Mouse (Mus musculus) stomach, embryonic 15.5 days (tissue): Measurements from ENCODE around the gene Col4a2. TPM values are rescaled to one million over a fixed set of nuclear protein-coding genes. Genes with fewer than 3 reads are reported as not detected.

ENCODE experiments used
- ATAC-seq: fragments of 200-750 bp; cut with Nextera tagmentation; 2 replicates; pipeline ENCODE4 v1.8.0; 2017; ENCODE audit warnings: low read depth, moderate number of reproducible peaks, moderate TSS enrichment; ENCODE audit not compliant: insufficient read depth, low FRiP score
- H3K27ac ChIP-seq: fragments of 300-500 bp; sonication (generic); 2 replicates; pipeline ENCODE4 v1.5.1; 2015; ENCODE audit warnings: mild to moderate bottlenecking, inconsistent platforms
- H3K27me3 ChIP-seq: fragments of 300-500 bp; sonication (generic); replicated peaks from 2 replicates; pipeline ENCODE4 v1.6.1; 2015; ENCODE audit warnings: inconsistent platforms
- H3K36me3 ChIP-seq: fragments of 300-500 bp; sonication (generic); 2 replicates; pipeline ENCODE4 v1.6.1; 2015; ENCODE audit warnings: inconsistent platforms
- H3K4me1 ChIP-seq: fragments of 300-500 bp; sonication (generic); 2 replicates; pipeline ENCODE4 v1.6.1; 2015; ENCODE audit warnings: inconsistent platforms
- H3K4me2 ChIP-seq: fragments of 300-500 bp; sonication (generic); 2 replicates; pipeline ENCODE4 v1.6.1; 2015; ENCODE audit warnings: mild to moderate bottlenecking, inconsistent platforms
- H3K4me3 ChIP-seq: fragments of 300-500 bp; sonication (generic); replicated peaks from 2 replicates; pipeline ENCODE4 v1.5.1; 2015; ENCODE audit warnings: inconsistent platforms
- H3K9ac ChIP-seq: fragments of 300-500 bp; sonication (generic); 2 replicates; pipeline ENCODE4 v1.6.1; 2015; ENCODE audit warnings: inconsistent platforms
- H3K9me3 ChIP-seq: fragments of 300-500 bp; sonication (generic); 2 replicates; pipeline ENCODE4 v1.6.1; 2016; ENCODE audit warnings: inconsistent platforms
- WGBS: fragments of 180-500 bp; shearing (Covaris S2); methylation state at CpG from one replicate; pipeline ENCODE4 v1.1.7; 2015; 5-methylcytosine and 5-hydroxymethylcytosine counted together
- polyA plus RNA-seq: library from polyadenylated mRNA; unstranded; fragments of >200 nt; fragmentation: Nextera tagmentation; extraction: Ambion mirVana; gene quantifications from 2 replicates; pipeline ENCODE4 v1.2.1, GENCODE M21; 2015

Gene Col4a2
- polyA plus RNA-seq, 1 experiment from 2014 or later, result 72.1 TPM

GRCm38 (mm10) chr8:11414304-11414703 is 101.7 kb downstream of the Col4a2 start:
- Histone ChIP-seq H3K4me2 (no peak overlapping the region), H3K4me1 (peaks cover 19% of the 10 kb centered on the region), H3K27me3 (no peaks in the 10 kb centered on the region), H3K9me3 (no peaks in the 10 kb centered on the region), H3K27ac (no peak overlapping the region), H3K4me3 (no peak overlapping the region), H3K36me3 (peaks cover 11% of the 10 kb centered on the region; the same call in 1 of the 2 replicates), H3K9ac (no peak overlapping the region)
- no peak for ATAC-seq
- 77% methylated on average over 8 of the region's 8 CpGs for WGBS

GRCm38 (mm10) chr8:11415089-11415488 is 102.5 kb downstream of the Col4a2 start:
- Histone ChIP-seq H3K9me3 (no peaks in the 10 kb centered on the region), H3K36me3 (peaks cover 11% of the 10 kb centered on the region; the same call in 1 of the 2 replicates), H3K4me1 (peaks cover 20% of the 10 kb centered on the region), H3K4me2 (no peak overlapping the region), H3K27me3 (no peaks in the 10 kb centered on the region), H3K27ac (no peak overlapping the region), H3K9ac (no peak overlapping the region), H3K4me3 (no peak overlapping the region)
- 83% methylated on average over 10 of the region's 10 CpGs for WGBS
- no peak for ATAC-seq

DNA sequence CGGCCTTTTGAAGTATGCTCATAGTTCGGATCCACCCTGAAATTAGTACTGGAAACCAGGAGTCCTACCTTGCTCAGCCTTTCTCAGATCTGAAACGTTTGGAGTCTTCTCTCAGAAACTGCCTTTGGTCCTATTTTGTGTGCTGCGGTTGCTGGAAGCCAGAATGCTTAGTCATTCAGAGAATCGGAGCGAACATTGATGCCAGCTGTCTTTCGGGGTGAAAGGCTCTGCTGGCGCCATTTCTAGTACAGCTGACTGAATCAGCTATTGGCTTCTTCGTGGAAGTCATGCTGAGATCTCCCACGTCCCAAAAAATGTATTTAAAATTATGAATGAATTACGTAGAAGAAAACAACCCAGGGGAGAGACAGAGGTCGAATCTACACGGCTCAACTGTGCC is 105.2 kb downstream of the Col4a2 start:
- H3K27me3 ChIP-seq, result no peaks in the 10 kb centered on the region
- ATAC-seq, result no peak
- H3K36me3 ChIP-seq, result peaks cover 11% of the 10 kb centered on the region; the same call in 1 of the 2 replicates
- no peak overlapping the region for H3K9ac ChIP-seq
- WGBS, result 76% methylated on average over 13 of the region's 13 CpGs
- H3K27ac ChIP-seq, result no peak overlapping the region
- H3K4me3 ChIP-seq, result no peak overlapping the region
- H3K4me1 ChIP-seq, result peaks cover 5% of the 10 kb centered on the region; the same call in 1 of the 2 replicates
- no peak overlapping the region for H3K4me2 ChIP-seq
- no peaks in the 10 kb centered on the region for H3K9me3 ChIP-seq

DNA sequence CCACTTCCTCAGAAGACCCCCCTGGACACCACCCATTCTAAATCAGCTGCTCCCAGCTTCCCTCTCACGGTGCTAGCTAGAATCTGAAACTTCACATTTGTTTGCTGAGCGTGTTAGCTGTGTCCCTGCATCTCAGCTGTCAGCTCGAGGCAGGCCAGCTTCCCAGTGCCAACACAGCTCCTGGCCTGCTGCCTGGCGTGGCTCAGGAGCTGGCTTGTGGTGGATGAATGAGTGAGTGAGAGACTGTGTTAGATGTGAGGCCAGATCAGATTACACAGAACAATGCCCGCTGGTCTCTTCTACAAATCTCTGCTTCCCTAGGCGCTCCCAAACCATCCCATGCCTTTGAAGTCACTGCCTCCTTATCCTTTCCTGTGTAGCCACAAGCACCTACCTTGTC is 106.6 kb downstream of the Col4a2 start:
- 35% methylated on average over 6 of the region's 6 CpGs for WGBS
- no peak for ATAC-seq
- no peaks in the 10 kb centered on the region for H3K27me3 ChIP-seq
- no peak overlapping the region for H3K9ac ChIP-seq
- peaks cover 19% of the 10 kb centered on the region; the same call in 1 of the 2 replicates for H3K36me3 ChIP-seq
- H3K4me2 ChIP-seq, result no peak overlapping the region
- H3K9me3 ChIP-seq, result no peaks in the 10 kb centered on the region
- H3K4me3 ChIP-seq, result no peak overlapping the region
- 0 out of 2 replicates have a peak, but pooled peaks cover 3% of the 10 kb centered on the region for H3K4me1 ChIP-seq
- 0 out of 2 replicates have a peak overlapping the region, but pooled peaks have one; percentile 21 for H3K27ac ChIP-seq

GRCm38 (mm10) chr8:11419645-11420044 is 107.0 kb downstream of the Col4a2 start:
- H3K27ac ChIP-seq, result no peak overlapping the region
- H3K9me3 ChIP-seq, result no peaks in the 10 kb centered on the region
- no peak for ATAC-seq
- peaks cover 18% of the 10 kb centered on the region; the same call in 1 of the 2 replicates for H3K36me3 ChIP-seq
- 14% methylated on average over 2 of the region's 2 CpGs for WGBS
- H3K9ac ChIP-seq, result no peak overlapping the region
- no peaks in the 10 kb centered on the region for H3K27me3 ChIP-seq
- no peak overlapping the region for H3K4me3 ChIP-seq
- H3K4me2 ChIP-seq, result no peak overlapping the region
- 0 out of 2 replicates have a peak, but pooled peaks cover 3% of the 10 kb centered on the region for H3K4me1 ChIP-seq

DNA sequence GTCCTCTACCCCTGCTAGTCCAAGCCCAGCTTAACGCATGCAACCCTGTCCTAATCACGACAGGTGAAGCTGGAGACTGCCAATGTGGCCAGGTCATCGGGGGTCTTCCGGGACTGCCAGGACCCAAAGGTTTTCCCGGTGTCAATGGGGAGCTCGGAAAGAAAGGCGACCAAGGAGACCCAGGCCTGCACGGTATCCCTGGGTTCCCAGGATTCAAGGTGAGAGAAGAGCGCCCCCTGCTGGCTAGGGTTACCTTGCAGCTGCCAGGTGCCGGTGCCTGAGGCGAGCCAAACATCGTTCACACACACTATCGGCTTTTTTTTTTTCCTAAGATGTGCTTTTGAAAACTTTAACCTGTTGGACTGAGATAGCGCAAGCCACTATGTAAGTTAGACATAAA is 108.5 kb downstream of the Col4a2 start:
- WGBS, result 55% methylated on average over 14 of the region's 14 CpGs
- ATAC-seq, result no peak
- 0 out of 2 replicates have a peak, but pooled peaks cover 3% of the 10 kb centered on the region for H3K4me1 ChIP-seq
- no peak overlapping the region for H3K9ac ChIP-seq
- no peak overlapping the region for H3K4me3 ChIP-seq
- H3K9me3 ChIP-seq, result no peaks in the 10 kb centered on the region
- H3K27me3 ChIP-seq, result no peaks in the 10 kb centered on the region
- peaks cover 11% of the 10 kb centered on the region; the same call in 1 of the 2 replicates for H3K36me3 ChIP-seq
- no peak overlapping the region for H3K27ac ChIP-seq
- no peak overlapping the region for H3K4me2 ChIP-seq

- Histone ChIP-seq H3K27me3 (no peaks in the 10 kb centered on the region), H3K4me2 (no peak overlapping the region), H3K36me3 (0 out of 2 replicates have a peak, but pooled peaks cover 14% of the 10 kb centered on the region), H3K9ac (no peak overlapping the region), H3K4me1 (0 out of 2 replicates have a peak, but pooled peaks cover 3% of the 10 kb centered on the region), H3K27ac (no peak overlapping the region), H3K4me3 (no peak overlapping the region), H3K9me3 (no peaks in the 10 kb centered on the region)
- ATAC-seq, result no peak
- WGBS, result 76% methylated on average over 6 of the region's 6 CpGs
These were observed 109.4 kb downstream of the Col4a2 start for GRCm38 (mm10) chr8:11421968-11422367.

GRCm38 (mm10) chr8:11423091-11423490 is 110.5 kb downstream of the Col4a2 start:
- Histone ChIP-seq H3K27ac (no peak overlapping the region), H3K4me1 (0 out of 2 replicates have a peak, but pooled peaks cover 3% of the 10 kb centered on the region), H3K4me3 (no peak overlapping the region), H3K9ac (no peak overlapping the region), H3K27me3 (no peaks in the 10 kb centered on the region), H3K36me3 (0 out of 2 replicates have a peak, but pooled peaks cover 14% of the 10 kb centered on the region), H3K4me2 (no peak overlapping the region), H3K9me3 (no peaks in the 10 kb centered on the region)
- no peak for ATAC-seq
- WGBS, result 64% methylated on average over 7 of the region's 7 CpGs

GRCm38 (mm10) chr8:11430688-11431087 is 118.1 kb downstream of the Col4a2 start:
- H3K9me3 ChIP-seq, result no peaks in the 10 kb centered on the region
- ATAC-seq, result no peak
- H3K36me3 ChIP-seq, result peaks cover 31% of the 10 kb centered on the region
- no peak overlapping the region for H3K27ac ChIP-seq
- WGBS, result 57% methylated on average over 5 of the region's 5 CpGs
- H3K4me3 ChIP-seq, result no peak overlapping the region
- no peaks in the 10 kb centered on the region for H3K4me1 ChIP-seq
- H3K27me3 ChIP-seq, result no peaks in the 10 kb centered on the region
- H3K9ac ChIP-seq, result no peak overlapping the region
- H3K4me2 ChIP-seq, result no peak overlapping the region

DNA sequence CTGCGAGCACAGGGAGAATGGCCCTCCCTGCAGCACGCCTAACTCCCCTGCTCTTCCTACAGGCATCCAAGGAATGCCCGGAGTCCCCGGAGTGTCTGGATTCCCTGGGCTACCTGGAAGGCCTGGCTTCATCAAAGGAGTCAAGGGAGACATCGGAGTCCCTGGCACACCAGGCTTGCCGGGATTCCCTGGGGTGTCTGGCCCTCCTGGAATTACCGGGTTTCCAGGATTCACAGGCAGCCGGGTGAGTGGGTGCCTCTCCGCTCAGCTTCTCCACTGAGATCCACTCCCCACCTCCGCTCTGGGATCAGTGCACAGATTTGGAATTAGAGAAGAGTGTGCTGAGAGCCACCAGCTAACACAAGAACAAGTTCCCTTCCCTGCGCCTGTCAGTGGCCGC is 125.3 kb downstream of the Col4a2 start:
- Histone ChIP-seq H3K9me3 (no peaks in the 10 kb centered on the region), H3K4me1 (no peaks in the 10 kb centered on the region), H3K36me3 (peaks cover 31% of the 10 kb centered on the region), H3K4me3 (no peak overlapping the region), H3K9ac (no peak overlapping the region), H3K27me3 (no peaks in the 10 kb centered on the region), H3K27ac (no peak overlapping the region), H3K4me2 (no peak overlapping the region)
- WGBS, result 67% methylated on average over 12 of the region's 12 CpGs
- ATAC-seq, result no peak

DNA sequence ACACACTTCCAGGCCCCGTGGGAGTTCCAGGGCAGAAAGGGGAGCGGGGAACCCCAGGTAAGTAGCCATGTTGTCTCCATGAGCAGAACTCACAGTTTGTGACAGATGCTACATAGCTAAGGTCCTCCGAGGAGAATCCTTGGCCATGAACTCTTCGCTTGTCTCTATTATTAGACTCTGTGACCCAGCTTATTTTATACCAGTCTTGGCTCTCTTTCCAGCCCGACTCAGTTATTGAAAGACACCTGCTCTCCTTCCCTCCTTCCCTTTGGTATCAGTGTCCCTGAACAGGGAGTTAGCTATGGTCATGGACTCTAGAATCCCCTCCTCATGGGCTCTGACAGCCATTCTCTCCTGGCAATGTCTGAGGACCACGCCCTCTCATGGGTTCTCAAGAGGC is 128.7 kb downstream of the Col4a2 start:
- Histone ChIP-seq H3K27me3 (no peaks in the 10 kb centered on the region), H3K27ac (no peak overlapping the region), H3K36me3 (peaks cover 40% of the 10 kb centered on the region), H3K9ac (no peak overlapping the region), H3K4me1 (no peaks in the 10 kb centered on the region), H3K9me3 (no peaks in the 10 kb centered on the region), H3K4me3 (no peak overlapping the region), H3K4me2 (no peak overlapping the region)
- no peak for ATAC-seq
- WGBS, result 96% methylated on average over 6 of the region's 6 CpGs

DNA sequence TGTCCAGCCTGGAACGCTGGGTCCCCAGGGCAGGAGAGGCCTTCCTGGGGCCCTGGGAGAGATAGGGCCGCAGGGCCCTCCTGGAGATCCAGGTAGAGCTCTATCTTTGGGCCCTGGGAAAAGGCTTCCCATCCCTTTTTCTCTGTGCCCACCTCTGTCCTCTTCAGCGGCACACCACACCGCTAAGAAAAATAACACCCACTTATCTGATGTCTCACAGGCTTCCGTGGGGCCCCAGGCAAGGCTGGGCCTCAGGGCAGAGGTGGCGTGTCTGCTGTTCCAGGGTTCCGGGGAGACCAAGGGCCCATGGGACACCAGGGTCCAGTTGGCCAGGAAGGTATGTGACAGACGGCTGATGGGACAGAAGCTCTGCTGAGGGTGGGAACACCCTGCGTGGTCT is 131.0 kb downstream of the Col4a2 start:
- H3K27me3 ChIP-seq, result no peaks in the 10 kb centered on the region
- H3K36me3 ChIP-seq, result peaks cover 40% of the 10 kb centered on the region
- no peak overlapping the region for H3K4me3 ChIP-seq
- H3K4me2 ChIP-seq, result no peak overlapping the region
- no peak for ATAC-seq
- no peaks in the 10 kb centered on the region for H3K4me1 ChIP-seq
- no peak overlapping the region for H3K27ac ChIP-seq
- 79% methylated on average over 9 of the region's 9 CpGs for WGBS
- H3K9me3 ChIP-seq, result no peaks in the 10 kb centered on the region
- H3K9ac ChIP-seq, result no peak overlapping the region

DNA sequence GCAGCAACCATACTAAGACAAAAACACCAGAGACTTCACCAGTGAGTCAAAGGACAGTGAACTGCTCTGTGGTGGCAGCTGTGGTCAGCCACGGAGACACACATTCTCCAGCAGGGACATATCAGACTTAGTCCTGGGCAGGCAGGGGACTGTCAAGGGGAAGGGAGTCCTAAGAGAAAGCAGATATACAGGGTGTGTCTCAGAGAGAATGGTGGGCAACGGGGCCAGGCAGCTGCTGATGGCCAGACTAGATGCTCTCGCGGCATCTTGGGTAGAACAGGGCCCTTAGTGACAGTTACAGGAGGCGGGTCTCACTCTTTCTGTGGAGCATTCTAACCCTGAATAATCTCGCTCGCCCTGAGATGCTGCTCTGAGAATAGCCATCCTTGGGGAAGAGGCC is 131.6 kb downstream of the Col4a2 start:
- Histone ChIP-seq H3K9ac (no peak overlapping the region), H3K36me3 (peaks cover 35% of the 10 kb centered on the region), H3K4me3 (no peak overlapping the region)

More for the DNA sequence above, 131.6 kb downstream of the Col4a2 start:
- 83% methylated on average over 7 of the region's 7 CpGs for WGBS
- no peak for ATAC-seq
- Histone ChIP-seq H3K4me2 (no peak overlapping the region), H3K9me3 (no peaks in the 10 kb centered on the region), H3K27me3 (no peaks in the 10 kb centered on the region), H3K27ac (no peak overlapping the region), H3K4me1 (no peaks in the 10 kb centered on the region)
